ENCODE assay signal across 12 mouse cellular contexts in the genomic region with DNA sequence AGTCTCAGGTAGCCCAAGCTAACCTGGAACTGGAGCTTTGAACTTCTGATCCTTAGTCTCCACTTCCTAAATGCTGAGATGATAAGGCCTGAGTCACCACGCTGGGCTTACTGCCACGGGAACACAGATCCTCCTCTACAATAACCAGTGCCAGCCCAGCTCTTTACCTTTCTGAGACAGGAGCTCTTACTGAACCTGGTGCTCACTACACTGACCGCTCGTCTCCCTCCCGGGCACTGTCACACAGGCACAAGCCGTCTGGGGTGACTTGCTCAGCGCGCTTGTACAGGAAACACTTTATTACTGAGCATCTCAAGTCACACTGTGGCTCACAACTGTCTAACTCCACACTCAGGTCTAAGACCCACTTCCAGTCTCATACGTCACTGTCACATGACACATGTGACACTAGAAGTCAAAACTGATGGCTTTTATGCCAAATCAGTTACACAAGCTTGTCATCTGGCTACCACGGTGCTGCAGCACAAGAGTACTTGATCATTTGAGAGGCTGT. TPM values are rescaled to one million over a fixed set of nuclear protein-coding genes. Genes with fewer than 3 reads are reported as not detected.
DNase-seq lines count a peak whose midpoint lies in the region; ATAC-seq and TF ChIP-seq lines count a peak whose summit lies in the region.
"Had no signal": no experiment of that assay in that cellular context is flagged by ENCODE, and none has a peak within 500 bp of the region (broad histone marks: within the 10 kb centered on the region; RNA-seq: fewer than 3 reads in every experiment).

No protein-coding gene starts in this region.

- peaks cover 46% of the 10 kb centered on the region for H3K36me3 ChIP-seq in stomach, embryonic 15.5 days

- H3K27ac ChIP-seq in stomach, embryonic 15.5 days = peak overlapping the region; percentile 17
- H3K27ac ChIP-seq: kidney, embryonic 15.5 days had no signal

- DNase-seq in adrenal gland, adult (ENCODE audit: inconsistent age in 2 of 2, low spot score in 1 of 2) = peak; percentile 57 to 77
- no peak for DNase-seq in adrenal gland, postnatal 4 days (ENCODE audit: low spot score in 2 of 2)
- DNase-seq in ovary, postnatal 36 days (ENCODE audit: low spot score) = peak; percentile 9
- DNase-seq in ovary, adult 18-20 months (ENCODE audit: low spot score) = no peak
- DNase-seq in lung, adult 2 months = peak; percentile 55
- DNase-seq in cerebellum, postnatal 4 days (ENCODE audit: low spot score in 2 of 2) = no peak
- no peak for DNase-seq in spleen, adult 12 weeks (ENCODE audit: low spot score)
- DNase-seq: cerebellum, adult 9-10 months; gastrocnemius, postnatal 10 days; spleen, adult 18-20 months had no signal

- TF ChIP-seq POLR2A in lung, adult 2 months (IDR thresholded peaks at IDR 0.05; ENCODE audit: borderline replicate concordance, extremely low read depth, low read depth, low read length) = peak; percentile 16; the same call in 1 of the 2 replicates

- H3K9me3 ChIP-seq in stomach, embryonic 15.5 days = no peaks in the 10 kb centered on the region
- H3K9me3 ChIP-seq: kidney, embryonic 15.5 days had no signal

- TF ChIP-seq CTCF in lung, adult 2 months (IDR thresholded peaks at IDR 0.05; ENCODE audit: insufficient read depth, low read length) = no peak

- H3K4me1 ChIP-seq in lung, adult 2 months (ENCODE audit: control insufficient read depth, insufficient read depth, low read length) = peaks cover 26% of the 10 kb centered on the region
- no peaks in the 10 kb centered on the region for H3K4me1 ChIP-seq in stomach, embryonic 15.5 days
- H3K4me1 ChIP-seq: kidney, embryonic 15.5 days had no signal

- peak; percentile 41; the same call in 1 of the 2 replicates for ATAC-seq in stomach, embryonic 15.5 days (ENCODE audit: insufficient read depth, low FRiP score, low read depth)

- no peaks in the 10 kb centered on the region for H3K27me3 ChIP-seq in stomach, embryonic 15.5 days (replicated peaks)
- H3K27me3 ChIP-seq: kidney, embryonic 15.5 days had no signal

- H3K4me2 ChIP-seq in stomach, embryonic 15.5 days = no peak overlapping the region
- H3K4me2 ChIP-seq: kidney, embryonic 15.5 days had no signal

- 56% methylated on average over 10 of the region's 10 CpGs for WGBS in lung, adult 2 months
- WGBS in stomach, embryonic 15.5 days = 73% methylated on average over 10 of the region's 10 CpGs

- no peak overlapping the region for H3K9ac ChIP-seq in stomach, embryonic 15.5 days
- H3K9ac ChIP-seq: kidney, embryonic 15.5 days had no signal

- no peak overlapping the region for H3K4me3 ChIP-seq in lung, adult 2 months (replicated peaks; ENCODE audit: extremely low read depth, low read depth, low read length)
- H3K4me3 ChIP-seq in stomach, embryonic 15.5 days (replicated peaks) = no peak overlapping the region
- H3K4me3 ChIP-seq: kidney, embryonic 15.5 days had no signal

RNA-seq across cellular contexts. Expression of a gene that starts 21.4 kb away (rescaled TPM):
- 100 to 1,000 TPM; 100 to 101 TPM for total RNA-seq in adrenal gland, postnatal 4 days (2021)
- polyA plus RNA-seq in lung, adult 2 months (2012; rRNA removed) = 20.7 and 31.0 TPM in 2 replicates
- 272 and 284 TPM in 2 replicates for polyA plus RNA-seq in stomach, embryonic 15.5 days (2015; fragmentation: Nextera tagmentation; extraction: Ambion mirVana)

RNA-seq across cellular contexts. Expression of a gene that starts 34.5 kb away (rescaled TPM):
- 10 to 100 TPM; 60.7 to 62.1 TPM for total RNA-seq in adrenal gland, postnatal 4 days (2021)
- 44.9 and 45.9 TPM in 2 replicates for polyA plus RNA-seq in lung, adult 2 months (2012; rRNA removed)
- 16.8 and 17.4 TPM in 2 replicates for polyA plus RNA-seq in stomach, embryonic 15.5 days (2015; fragmentation: Nextera tagmentation; extraction: Ambion mirVana)

RNA-seq across cellular contexts. Expression of a gene that starts 58.0 kb away (rescaled TPM):
- total RNA-seq in adrenal gland, postnatal 4 days (2021) = 1 to 10 TPM; 9.6 to 9.9 TPM
- polyA plus RNA-seq in lung, adult 2 months (2012; rRNA removed) = 31.8 and 48.2 TPM in 2 replicates
- 6.7 and 7.4 TPM in 2 replicates for polyA plus RNA-seq in stomach, embryonic 15.5 days (2015; fragmentation: Nextera tagmentation; extraction: Ambion mirVana)

Comparison
In these comparisons a context has a peak if more than half of its experiments do, and no peak if none do; other contexts are left out.
1. DNase-seq: peak in adrenal gland, adult (2 of 2), ovary, postnatal 36 days (single experiment) and lung, adult 2 months (single experiment); none in adrenal gland, postnatal 4 days (0 of 2), ovary, adult 18-20 months (single experiment), cerebellum, postnatal 4 days (0 of 2) and spleen, adult 12 weeks (single experiment).